Mouse (Mus musculus): ENCODE measurements at regions not wholly inside any gene's neighbourhood (a gene's known extent, or its start where the extent isn't known, plus 50 kb on each side); places are given as distances from the start of the nearest gene placed in this dataset.
"Not testable (repeated sequence)": the region's sequence is repeated elsewhere in the genome, so short reads cannot be mapped to it uniquely, and the experiment has no call there.

GRCm38 (mm10) chr10:111620927-111621676 lies 115.0 kb downstream of the Phlda1 start:
- no peak for ATAC-seq (ENCODE audit: low FRiP score)
- H3K27me3 ChIP-seq = 0 out of 2 replicates have a peak, but pooled peaks cover 6% of the 10 kb centered on the region
- no peaks in the 10 kb centered on the region for H3K9me3 ChIP-seq
- 83% methylated on average over 11 of the region's 11 CpGs for WGBS
- H3K36me3 ChIP-seq = no peaks in the 10 kb centered on the region
- H3K9ac ChIP-seq = no peak overlapping the region
- H3K27ac ChIP-seq = no peak overlapping the region
- peaks cover 5% of the 10 kb centered on the region for H3K4me1 ChIP-seq (replicated peaks)
- no peak overlapping the region for H3K4me2 ChIP-seq
- H3K4me3 ChIP-seq = no peak overlapping the region

DNA sequence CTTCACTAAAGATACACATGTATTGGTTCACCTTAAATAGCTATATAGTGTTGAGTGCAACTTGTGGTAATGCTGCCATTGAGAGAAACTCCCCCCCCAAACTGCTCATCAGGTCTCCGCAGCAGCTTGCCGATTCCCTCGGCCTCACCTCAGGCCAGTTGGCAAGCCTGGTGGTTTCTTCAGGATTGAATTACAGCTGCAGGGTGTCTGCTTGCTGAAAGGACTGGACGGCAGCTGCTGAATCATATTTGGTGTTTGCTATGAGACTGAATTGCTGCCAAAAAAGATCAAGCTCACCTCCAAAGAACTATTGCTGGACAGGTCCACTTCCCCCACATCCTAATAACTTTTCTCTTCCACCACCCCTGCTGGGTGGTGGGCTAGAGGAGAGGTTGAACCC lies 116.7 kb downstream of the Phlda1 start:
- no peak for ATAC-seq (ENCODE audit: low FRiP score)
- Histone ChIP-seq H3K9me3 (no peaks in the 10 kb centered on the region), H3K4me1 (replicated peaks) (peaks cover 5% of the 10 kb centered on the region), H3K36me3 (no peaks in the 10 kb centered on the region), H3K9ac (no peak overlapping the region), H3K4me2 (no peak overlapping the region), H3K27ac (no peak overlapping the region), H3K27me3 (0 out of 2 replicates have a peak, but pooled peaks cover 6% of the 10 kb centered on the region), H3K4me3 (no peak overlapping the region)
- 62% methylated on average over 4 of the region's 4 CpGs for WGBS

DNA sequence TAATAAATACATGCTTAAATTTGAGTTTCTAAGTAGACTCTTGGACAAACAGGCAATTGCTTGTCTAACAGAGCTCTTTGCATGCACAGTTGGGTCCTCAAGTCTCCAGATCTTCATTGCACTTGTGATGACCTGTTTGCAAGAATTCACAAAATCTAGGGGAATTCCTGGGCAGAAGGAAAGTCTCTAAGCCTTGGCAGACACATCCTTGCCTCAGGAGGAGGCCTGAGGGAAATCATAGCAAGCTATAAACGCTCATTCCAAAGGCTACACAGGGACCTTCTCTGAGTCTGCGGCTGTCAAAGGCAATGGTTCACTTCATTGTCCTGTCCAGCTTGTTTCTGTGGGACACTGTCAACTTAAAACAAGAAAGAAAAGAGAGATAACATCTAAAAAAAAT lies 117.9 kb downstream of the Phlda1 start:
- Histone ChIP-seq H3K4me3 (no peak overlapping the region), H3K4me1 (replicated peaks) (peaks cover 5% of the 10 kb centered on the region), H3K27ac (no peak overlapping the region), H3K9me3 (no peaks in the 10 kb centered on the region), H3K36me3 (no peaks in the 10 kb centered on the region), H3K9ac (no peak overlapping the region), H3K4me2 (no peak overlapping the region), H3K27me3 (0 out of 2 replicates have a peak, but pooled peaks cover 6% of the 10 kb centered on the region)
- no peak for ATAC-seq (ENCODE audit: low FRiP score)
- WGBS = 39% methylated on average over 2 of the region's 2 CpGs

GRCm38 (mm10) chr10:111624624-111625023 lies 118.5 kb downstream of the Phlda1 start:
- Histone ChIP-seq H3K27me3 (0 out of 2 replicates have a peak, but pooled peaks cover 6% of the 10 kb centered on the region), H3K4me1 (replicated peaks) (peaks cover 5% of the 10 kb centered on the region), H3K27ac (0 out of 2 replicates have a peak overlapping the region, but pooled peaks have one; percentile 19), H3K9ac (no peak overlapping the region), H3K9me3 (no peaks in the 10 kb centered on the region), H3K4me2 (no peak overlapping the region), H3K36me3 (no peaks in the 10 kb centered on the region), H3K4me3 (no peak overlapping the region)
- WGBS = 15% methylated on average over 7 of the region's 7 CpGs
- no peak for ATAC-seq (ENCODE audit: low FRiP score)

DNA sequence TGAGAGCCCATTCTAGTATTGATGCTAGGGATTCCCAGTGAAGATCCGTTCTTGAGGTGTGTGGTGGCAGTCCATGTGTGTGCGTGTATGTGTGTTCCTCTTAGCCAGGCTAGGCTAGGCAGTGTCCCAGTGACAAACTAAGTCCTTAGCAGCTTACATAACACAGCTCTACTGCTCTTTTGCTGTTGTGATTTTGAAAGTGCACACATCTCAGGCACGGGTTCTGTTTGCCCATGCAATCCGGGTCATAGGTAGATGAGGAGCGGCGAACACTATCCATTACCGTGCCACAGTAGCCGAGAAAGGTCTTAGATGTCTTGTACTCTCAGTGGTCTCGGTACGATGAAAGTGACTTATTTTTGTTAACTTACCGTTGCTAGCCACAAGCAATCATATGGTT lies 119.5 kb downstream of the Phlda1 start:
- no peak for ATAC-seq (ENCODE audit: low FRiP score)
- Histone ChIP-seq H3K4me3 (no peak overlapping the region), H3K27me3 (0 out of 2 replicates have a peak, but pooled peaks cover 6% of the 10 kb centered on the region), H3K4me1 (replicated peaks) (peaks cover 5% of the 10 kb centered on the region), H3K9me3 (no peaks in the 10 kb centered on the region), H3K4me2 (no peak overlapping the region), H3K36me3 (no peaks in the 10 kb centered on the region), H3K27ac (no peak overlapping the region), H3K9ac (no peak overlapping the region)
- 97% methylated on average over 11 of the region's 11 CpGs for WGBS

DNA sequence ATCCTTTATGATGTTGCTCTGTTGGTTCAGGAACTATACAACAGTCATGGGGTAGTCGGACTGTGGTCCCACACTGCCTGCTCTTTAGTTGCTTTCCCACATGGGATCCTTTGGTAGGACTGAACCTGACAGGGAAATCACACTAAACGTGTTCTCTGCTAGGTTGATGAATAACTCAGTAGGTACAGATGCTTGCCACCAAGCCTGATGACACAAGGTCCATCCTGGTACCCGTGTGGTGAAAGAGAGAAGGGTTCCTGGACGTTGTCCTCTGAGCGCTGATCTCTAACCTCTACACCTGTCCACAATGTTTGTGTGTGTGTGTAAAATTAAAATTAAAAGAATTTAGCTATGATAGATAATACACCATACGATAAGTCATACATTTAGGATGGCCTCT lies 119.9 kb downstream of the Phlda1 start:
- no peak for ATAC-seq (ENCODE audit: low FRiP score)
- Histone ChIP-seq H3K27ac (no peak overlapping the region), H3K9ac (no peak overlapping the region), H3K4me3 (no peak overlapping the region), H3K9me3 (no peaks in the 10 kb centered on the region), H3K4me2 (no peak overlapping the region), H3K4me1 (replicated peaks) (peaks cover 5% of the 10 kb centered on the region), H3K27me3 (0 out of 2 replicates have a peak, but pooled peaks cover 6% of the 10 kb centered on the region), H3K36me3 (no peaks in the 10 kb centered on the region)
- 94% methylated on average over 6 of the region's 6 CpGs for WGBS

DNA sequence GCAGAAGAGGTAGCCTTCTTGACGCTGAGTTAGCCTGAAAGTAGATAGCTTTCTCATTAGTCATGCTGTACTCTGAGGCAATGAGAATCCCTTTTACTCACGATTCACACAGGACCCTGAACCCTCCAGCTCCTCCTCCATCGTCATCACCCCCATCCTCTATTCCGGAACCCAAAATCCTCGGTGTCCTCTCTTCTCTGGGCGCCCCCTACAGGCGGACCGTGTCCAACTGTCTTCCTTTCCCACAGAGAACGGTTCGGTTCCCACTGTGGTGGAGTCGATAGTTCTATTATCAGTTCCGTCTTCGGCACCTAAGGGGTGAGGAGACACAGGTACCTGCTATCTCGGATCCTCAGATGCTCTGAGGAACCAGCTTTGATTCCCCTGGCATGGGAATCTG lies 130.2 kb downstream of the Phlda1 start:
- Histone ChIP-seq H3K4me1 (replicated peaks) (no peaks in the 10 kb centered on the region), H3K9ac (no peak overlapping the region), H3K36me3 (no peaks in the 10 kb centered on the region), H3K9me3 (no peaks in the 10 kb centered on the region), H3K4me2 (no peak overlapping the region), H3K4me3 (no peak overlapping the region), H3K27ac (no peak overlapping the region), H3K27me3 (no peaks in the 10 kb centered on the region)
- ATAC-seq (ENCODE audit: low FRiP score) = no peak
- WGBS = 66% methylated on average over 14 of the region's 14 CpGs

DNA sequence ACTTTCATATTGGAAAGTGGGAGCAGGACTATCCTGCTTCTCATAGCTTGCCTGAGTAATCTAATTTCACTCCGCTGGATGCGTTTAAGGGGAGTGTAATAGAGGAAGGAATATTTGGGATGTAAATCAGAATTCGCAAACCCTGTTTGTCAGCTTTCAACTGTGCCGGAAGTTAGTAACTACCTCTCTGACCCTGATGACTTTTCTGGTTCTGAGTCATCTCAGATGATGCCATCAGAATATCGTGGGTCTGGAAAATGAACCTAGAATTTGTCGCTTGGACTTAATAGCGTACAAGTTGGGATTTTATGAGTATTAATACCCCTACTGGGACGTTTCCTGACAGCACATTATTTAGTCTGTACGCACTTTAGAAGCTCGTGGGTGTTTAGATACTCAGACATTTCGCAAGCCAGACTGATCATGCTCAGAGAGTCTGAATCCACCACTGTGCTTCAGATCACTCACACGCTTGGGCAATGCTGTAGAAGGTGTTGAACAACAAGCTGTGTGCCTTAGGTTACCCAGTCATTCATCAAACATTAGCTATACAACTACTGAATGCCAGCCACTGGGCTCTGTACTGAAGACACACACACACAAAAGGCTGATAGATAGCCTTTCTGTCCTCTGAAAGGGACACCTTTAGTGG lies 131.1 kb downstream of the Phlda1 start:
- 88% methylated on average over 12 of the region's 12 CpGs for WGBS
- ATAC-seq (ENCODE audit: low FRiP score) = no peak
- Histone ChIP-seq H3K4me1 (replicated peaks) (no peaks in the 10 kb centered on the region), H3K9me3 (no peaks in the 10 kb centered on the region), H3K4me3 (no peak overlapping the region), H3K4me2 (no peak overlapping the region), H3K9ac (no peak overlapping the region), H3K36me3 (no peaks in the 10 kb centered on the region), H3K27me3 (no peaks in the 10 kb centered on the region), H3K27ac (no peak overlapping the region)

DNA sequence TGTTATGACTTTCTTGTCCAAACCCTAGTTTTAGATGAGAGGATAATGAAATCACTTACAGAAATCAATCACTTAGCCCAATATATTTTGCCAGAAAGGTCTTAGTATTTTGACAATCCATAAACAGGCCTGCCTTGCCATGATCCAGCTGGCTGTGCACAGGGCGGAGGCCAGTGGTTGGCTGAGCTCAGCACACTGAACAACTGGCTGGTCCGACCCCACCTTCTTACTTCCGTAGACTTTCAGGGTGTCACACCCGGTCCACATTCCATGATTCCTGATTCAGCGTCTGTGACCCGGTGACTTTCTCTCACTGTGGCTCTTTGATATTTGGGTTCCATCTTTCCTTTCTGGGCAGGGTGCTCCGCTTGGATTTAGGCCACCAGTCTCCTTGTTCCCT lies 133.8 kb downstream of the Phlda1 start:
- 98% methylated on average over 7 of the region's 7 CpGs for WGBS

GRCm38 (mm10) chr10:111642683-111643082 lies 136.6 kb downstream of the Phlda1 start:
- H3K9ac ChIP-seq = no peak overlapping the region
- H3K4me2 ChIP-seq = no peak overlapping the region
- H3K27me3 ChIP-seq = no peaks in the 10 kb centered on the region
- ATAC-seq (ENCODE audit: low FRiP score) = no peak
- H3K9me3 ChIP-seq = no peaks in the 10 kb centered on the region
- H3K4me1 ChIP-seq (replicated peaks) = no peaks in the 10 kb centered on the region
- H3K27ac ChIP-seq = no peak overlapping the region
- no peak overlapping the region for H3K4me3 ChIP-seq
- H3K36me3 ChIP-seq = no peaks in the 10 kb centered on the region
- 76% methylated on average over 2 of the region's 2 CpGs for WGBS

More for the DNA sequence above, 133.8 kb downstream of the Phlda1 start:
- Histone ChIP-seq H3K9me3 (no peaks in the 10 kb centered on the region), H3K4me1 (replicated peaks) (no peaks in the 10 kb centered on the region), H3K4me3 (no peak overlapping the region), H3K27ac (no peak overlapping the region), H3K27me3 (no peaks in the 10 kb centered on the region), H3K36me3 (no peaks in the 10 kb centered on the region), H3K4me2 (no peak overlapping the region), H3K9ac (no peak overlapping the region)
- ATAC-seq (ENCODE audit: low FRiP score) = no peak

GRCm38 (mm10) chr10:111653773-111654172 lies 147.7 kb downstream of the Phlda1 start:
- not testable (repeated sequence) for H3K27me3 ChIP-seq; H3K36me3 ChIP-seq; H3K4me2 ChIP-seq; H3K9ac ChIP-seq; H3K27ac ChIP-seq; H3K4me3 ChIP-seq; H3K9me3 ChIP-seq; ATAC-seq (ENCODE audit: low FRiP score)
- 69% methylated on average over 1 of the region's 2 CpGs for WGBS
- peaks cover 18% of the 10 kb centered on the region for H3K4me1 ChIP-seq (replicated peaks)

DNA sequence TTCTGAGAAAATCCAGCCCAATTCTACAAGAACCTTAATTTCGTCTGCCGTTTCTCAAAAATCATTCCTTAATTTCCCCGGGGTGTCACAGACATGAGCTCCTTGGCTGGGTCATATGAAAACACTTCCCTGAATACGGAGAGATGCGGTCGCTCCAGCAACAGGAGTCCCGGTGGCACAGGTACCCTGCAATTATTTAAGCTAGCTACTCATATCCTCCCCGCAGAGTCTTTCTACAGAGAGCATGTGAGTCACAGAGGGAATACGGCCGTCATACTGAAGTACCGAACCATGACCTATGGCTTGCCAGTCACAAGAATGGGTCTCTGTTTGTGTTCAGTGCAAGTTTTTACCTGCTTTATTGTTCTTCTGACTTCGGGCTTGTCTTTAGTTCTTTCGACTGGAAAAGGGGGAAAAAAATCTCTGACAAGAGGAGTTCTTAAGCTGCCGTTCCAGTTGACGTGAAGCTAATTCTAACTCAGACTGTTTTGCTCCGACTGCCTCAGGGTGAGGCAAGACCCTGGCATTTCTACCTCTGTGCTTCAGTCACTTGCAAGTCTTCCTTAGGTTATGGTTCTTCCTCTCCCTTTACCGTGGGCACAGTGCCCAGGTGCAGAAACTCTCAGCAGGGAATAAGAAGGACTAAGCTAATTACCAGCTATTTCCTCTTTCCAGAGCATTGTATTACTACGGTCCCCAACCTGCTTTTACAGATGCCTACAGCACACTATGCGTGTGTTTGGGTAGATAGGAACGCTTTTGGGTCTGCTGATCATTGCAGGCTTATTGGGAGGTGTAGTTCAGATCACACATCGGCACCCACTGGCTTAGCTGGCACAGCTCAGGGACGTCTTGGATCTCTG lies 148.5 kb downstream of the Phlda1 start:
- ATAC-seq (ENCODE audit: low FRiP score) = no peak
- no peak overlapping the region for H3K27ac ChIP-seq
- no peaks in the 10 kb centered on the region for H3K27me3 ChIP-seq

More for the DNA sequence above, 148.5 kb downstream of the Phlda1 start:
- no peak overlapping the region for H3K9ac ChIP-seq
- H3K4me3 ChIP-seq = no peak overlapping the region
- no peaks in the 10 kb centered on the region for H3K9me3 ChIP-seq
- H3K4me2 ChIP-seq = no peak overlapping the region
- H3K4me1 ChIP-seq (replicated peaks) = peaks cover 22% of the 10 kb centered on the region
- H3K36me3 ChIP-seq = no peaks in the 10 kb centered on the region
- 65% methylated on average over 22 of the region's 22 CpGs for WGBS

Measured in hindbrain, embryonic 13.5 days (tissue).